Mouse (Mus musculus) heart, postnatal 0 days (tissue): ENCODE data around the gene Arl15.

Source experiments
- CTCF ChIP-seq: IDR thresholded peaks from 2 replicates; pipeline ENCODE4 v1.5.1; 2016; ENCODE audit warnings: antibody characterized with exemption, control low read depth, low read depth
- EP300 ChIP-seq: IDR thresholded peaks from 2 replicates; pipeline ENCODE4 v1.6.1; 2016; ENCODE audit warnings: antibody characterized with exemption, low read depth

GRCm38 (mm10) chr13:114107499-114107898, 313.2 kb downstream of the Arl15 start:
- TF ChIP-seq CTCF (no peak), EP300 (no peak)
